Mouse (Mus musculus) stomach, postnatal 0 days (tissue): ENCODE data around the gene Phgdh.

Experiments
- CTCF ChIP-seq: IDR thresholded peaks from 2 replicates; pipeline ENCODE4 v1.5.1; 2016; ENCODE audit warnings: antibody characterized with exemption, low read depth, mild to moderate bottlenecking, moderate library complexity
- EP300 ChIP-seq: optimal IDR thresholded peaks from 2 replicates; pipeline ENCODE3; 2016; ENCODE audit warnings: antibody characterized with exemption

DNA sequence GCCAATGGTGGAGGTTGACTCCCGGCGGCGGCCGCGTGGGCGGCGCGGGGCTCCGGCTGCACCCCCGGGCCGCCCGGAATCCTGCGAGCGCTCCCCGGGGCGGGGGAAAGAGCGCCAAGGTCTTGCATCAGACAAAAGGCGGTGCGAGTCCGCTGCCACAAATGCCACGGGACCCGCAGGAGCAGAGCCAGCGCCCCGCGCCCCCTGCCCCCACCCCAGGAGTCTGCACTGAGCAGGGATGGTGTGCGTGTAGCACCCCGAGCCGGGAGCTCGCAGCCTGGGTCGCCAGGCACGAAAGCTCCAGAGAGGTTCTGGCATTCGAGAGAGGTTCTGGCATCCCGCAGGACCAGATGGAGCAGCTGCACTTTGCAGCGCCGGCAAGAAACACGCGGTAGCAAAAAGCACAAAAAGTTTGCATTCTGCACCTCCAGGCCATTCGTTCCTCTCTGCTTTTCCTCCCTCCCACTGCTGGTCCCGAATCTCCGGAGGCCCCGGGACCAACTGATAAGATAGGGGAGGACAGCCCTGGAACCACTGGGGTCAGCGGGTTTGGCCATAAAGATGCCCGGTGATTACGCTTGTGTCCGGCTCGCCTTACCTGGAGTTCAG is 589 bp downstream of the Phgdh start:
- TF ChIP-seq EP300, result no peak
- TF ChIP-seq CTCF, result no peak
